Mouse (Mus musculus): ENCODE measurements at regions not wholly inside any gene's neighbourhood (a gene's known extent, or its start where the extent isn't known, plus 50 kb on each side); places are given as distances from the start of the nearest gene placed in this dataset.

DNA sequence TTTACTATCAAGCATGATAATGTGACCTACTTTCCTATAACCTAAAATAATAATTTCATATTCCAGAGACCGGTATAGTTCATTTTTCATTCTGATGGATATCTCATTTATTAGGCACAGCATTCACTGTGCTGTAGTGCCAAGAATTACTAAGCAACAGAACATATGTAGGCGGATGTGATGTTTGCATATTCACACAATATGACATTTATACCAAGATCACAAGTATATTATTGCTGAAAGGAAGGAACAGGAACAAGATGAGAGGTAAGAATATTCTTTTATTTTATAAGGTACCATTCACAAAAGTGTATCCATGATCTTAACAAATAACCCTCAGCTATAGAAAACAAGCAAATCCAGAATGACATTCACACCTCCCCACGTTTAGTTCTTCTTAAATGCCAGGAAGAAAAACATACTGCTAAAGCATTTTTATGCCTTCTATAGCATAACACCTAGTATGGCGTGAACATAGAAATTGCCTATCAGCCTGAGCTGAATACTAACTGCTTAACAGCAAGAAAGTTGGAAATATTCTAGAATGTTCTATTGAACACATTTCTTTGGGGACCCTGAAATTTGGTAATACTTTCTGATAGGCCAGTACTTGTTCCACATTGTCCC is 1062.8 kb upstream of the Acvr2a start:
- in situ Hi-C loops (cut with MboI, MseI), result no loop called here

DNA sequence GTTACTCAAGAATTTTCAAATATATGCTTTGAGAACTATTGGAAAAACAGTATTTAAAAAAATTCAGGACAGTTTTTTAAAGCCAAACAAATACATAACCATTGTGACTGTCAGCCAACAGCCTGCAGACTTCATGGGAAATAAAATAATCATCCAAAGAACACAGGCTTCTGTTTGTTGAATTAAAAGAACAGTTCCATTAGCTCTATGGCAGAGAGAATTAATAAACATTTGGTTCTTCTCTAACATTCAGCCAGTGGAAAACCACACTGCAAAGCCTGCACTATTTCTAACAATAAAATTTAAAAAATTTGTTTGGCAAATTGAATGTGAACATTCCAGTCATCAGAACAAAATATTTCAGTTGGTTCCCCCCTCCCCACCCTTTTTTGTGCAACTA is 1058.2 kb upstream of the Acvr2a start:
- in situ Hi-C loops (cut with MboI, MseI), result no loop called here

- in situ Hi-C loops (cut with MboI, MseI), result no loop called here
Measured at GRCm38 (mm10) chr2:47756248-47756647, 1057.7 kb upstream of the Acvr2a start.

GRCm38 (mm10) chr2:47775766-47776165 is 1038.1 kb upstream of the Acvr2a start:
- in situ Hi-C loops (cut with MboI, MseI), result no loop called here

DNA sequence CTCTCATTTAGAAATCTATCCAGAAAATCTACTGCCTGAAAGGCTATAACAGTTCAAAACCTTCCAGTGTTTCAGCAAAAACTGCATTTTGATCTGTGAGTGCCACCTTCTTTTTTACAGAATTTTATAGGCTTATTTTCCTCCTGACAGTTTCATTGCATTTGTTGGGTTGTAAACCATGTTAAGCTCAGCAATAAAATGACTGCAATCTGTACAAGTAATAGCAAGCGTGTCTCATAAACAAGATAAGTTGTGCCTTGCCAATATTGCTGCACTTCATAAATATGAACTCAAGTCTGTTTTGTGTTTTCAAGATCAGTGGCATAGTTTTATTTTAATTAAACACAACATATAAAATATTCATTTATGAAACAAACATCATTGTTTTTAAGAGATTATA is 1036.9 kb upstream of the Acvr2a start:
- in situ Hi-C loops (cut with MboI, MseI), result no loop called here

DNA sequence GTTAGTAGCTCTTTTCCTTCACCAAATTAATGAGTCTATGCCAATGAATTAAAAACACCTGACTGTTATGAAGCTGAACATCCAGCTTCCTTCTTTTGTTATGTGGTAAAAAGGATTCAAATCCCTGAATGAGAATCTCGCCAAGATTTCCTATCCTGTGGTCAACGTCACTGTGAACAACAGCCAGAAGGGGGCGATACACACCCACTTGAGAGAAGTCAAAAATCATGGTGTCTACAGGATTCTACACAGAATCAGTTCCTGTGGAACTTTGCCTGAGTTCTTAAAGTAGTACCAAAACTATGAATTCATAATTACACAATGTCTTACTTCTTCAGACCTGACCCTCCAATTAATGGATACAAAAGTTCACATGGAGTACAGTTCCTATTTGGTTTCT is 1028.1 kb upstream of the Acvr2a start:
- in situ Hi-C loops (cut with MboI, MseI), result no loop called here

DNA sequence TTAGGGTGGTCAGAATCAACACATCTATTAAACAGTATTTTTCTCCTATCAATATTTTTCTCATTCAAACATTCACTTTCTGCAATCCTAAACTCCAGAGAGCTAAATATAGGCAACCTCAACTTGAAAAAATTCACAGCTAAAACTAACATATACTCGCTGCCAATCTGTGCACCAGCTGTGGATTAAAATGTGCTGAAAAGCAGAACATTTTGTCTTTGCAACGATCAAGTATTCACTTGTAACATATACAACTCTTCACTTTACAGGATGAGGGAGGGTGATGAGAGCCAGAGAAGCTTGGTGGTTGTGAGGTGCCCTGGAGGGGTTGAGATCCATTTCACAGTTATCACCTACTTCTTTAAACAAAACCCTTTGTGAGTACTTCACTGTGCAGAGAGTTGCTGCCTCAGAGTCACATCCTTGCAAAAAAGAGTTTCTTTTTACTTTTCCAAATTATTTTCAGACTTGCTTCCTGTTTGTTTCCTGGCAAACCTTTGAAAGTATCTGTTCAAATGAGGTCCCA is 991.1 kb upstream of the Acvr2a start:
- in situ Hi-C loops (cut with MboI, MseI), result no loop called here

GRCm38 (mm10) chr2:47832493-47832892 is 981.4 kb upstream of the Acvr2a start:
- in situ Hi-C loops (cut with MboI, MseI), result no loop called here

- in situ Hi-C loops (cut with MboI, MseI), result no loop called here
Measured at GRCm38 (mm10) chr2:47833517-47833916, 980.4 kb upstream of the Acvr2a start.

GRCm38 (mm10) chr2:47834055-47834799 is 979.7 kb upstream of the Acvr2a start:
- in situ Hi-C loops (cut with MboI, MseI), result no loop called here

DNA sequence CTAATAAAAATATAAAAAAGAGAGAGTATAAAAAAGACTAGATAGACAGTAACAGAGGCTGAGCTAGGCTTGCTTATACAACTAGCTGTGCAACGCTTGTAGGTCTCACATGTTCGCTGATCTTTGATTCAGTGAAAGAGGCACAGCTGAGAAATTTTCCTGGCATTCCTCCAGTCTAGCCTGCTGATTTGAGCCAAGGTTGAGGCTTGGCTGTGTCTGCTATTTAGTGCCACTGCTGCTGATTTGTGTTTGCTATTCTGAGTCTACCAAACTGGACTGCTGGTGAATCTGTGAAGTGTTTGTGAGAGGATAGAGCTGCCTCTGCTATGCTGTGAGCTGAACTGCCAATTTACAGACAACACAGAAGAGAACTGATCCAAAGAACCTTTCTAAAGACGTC is 956.7 kb upstream of the Acvr2a start:
- in situ Hi-C loops (cut with MboI, MseI), result no loop called here

DNA sequence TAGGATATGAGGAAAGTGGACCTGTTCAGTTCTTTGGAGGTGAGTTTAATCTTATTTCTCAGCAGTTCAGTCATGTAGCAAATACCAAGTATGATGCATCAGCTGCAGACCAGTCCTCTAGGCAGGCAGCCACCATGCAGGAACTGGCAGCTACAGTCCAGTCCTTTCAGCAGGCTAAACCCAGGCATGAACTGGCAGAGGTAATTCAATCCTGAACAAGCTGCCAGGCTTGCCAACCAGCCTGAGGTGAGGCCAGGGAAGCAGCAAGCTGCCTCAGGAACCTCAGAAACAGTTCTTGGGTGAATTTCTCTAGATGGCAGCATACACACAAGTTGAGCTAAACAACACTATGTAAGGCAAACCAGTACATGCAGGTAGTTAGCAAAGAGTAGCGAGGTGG is 951.5 kb upstream of the Acvr2a start:
- in situ Hi-C loops (cut with MboI, MseI), result no loop called here

- in situ Hi-C loops (cut with MboI, MseI), result no loop called here
Measured at GRCm38 (mm10) chr2:47878002-47878401, 935.9 kb upstream of the Acvr2a start.

DNA sequence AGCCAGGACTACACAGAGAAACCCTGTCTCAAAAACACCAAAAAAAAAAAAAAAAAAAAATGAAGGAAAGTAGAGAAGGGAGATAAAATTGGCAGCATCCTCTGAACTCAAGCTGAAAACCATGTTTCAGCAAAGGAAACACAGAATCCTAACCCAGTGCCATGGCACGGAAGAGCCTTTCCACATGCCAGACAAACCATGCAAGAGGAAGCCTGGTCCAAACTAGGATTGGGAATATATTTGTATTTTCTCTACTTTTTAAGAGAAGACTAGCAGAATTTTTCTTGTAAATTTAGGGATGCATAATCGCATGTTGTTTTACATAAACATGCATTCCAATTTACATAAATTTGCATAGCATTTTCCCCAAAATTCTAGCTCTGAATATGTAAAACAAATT is 934.8 kb upstream of the Acvr2a start:
- in situ Hi-C loops (cut with MboI, MseI), result no loop called here

DNA sequence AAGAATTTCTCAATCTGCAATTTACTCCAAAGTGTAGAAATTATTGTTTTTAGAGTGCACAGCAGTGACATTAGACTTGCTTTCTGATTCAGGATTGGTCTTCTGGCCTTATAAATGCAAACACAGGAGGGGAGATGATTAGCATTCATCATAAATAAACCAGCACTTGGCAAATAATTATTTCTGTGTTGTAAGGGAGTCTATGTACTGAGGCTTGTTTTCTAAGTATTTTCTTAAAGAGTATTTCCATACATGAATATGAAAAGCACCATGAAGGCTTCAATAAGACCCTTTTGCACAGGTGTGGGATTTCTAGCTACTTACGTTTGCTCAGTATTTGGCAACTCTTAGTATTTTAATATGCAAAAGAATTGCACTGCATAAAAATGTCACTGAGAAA is 934.1 kb upstream of the Acvr2a start:
- in situ Hi-C loops (cut with MboI, MseI), result no loop called here

DNA sequence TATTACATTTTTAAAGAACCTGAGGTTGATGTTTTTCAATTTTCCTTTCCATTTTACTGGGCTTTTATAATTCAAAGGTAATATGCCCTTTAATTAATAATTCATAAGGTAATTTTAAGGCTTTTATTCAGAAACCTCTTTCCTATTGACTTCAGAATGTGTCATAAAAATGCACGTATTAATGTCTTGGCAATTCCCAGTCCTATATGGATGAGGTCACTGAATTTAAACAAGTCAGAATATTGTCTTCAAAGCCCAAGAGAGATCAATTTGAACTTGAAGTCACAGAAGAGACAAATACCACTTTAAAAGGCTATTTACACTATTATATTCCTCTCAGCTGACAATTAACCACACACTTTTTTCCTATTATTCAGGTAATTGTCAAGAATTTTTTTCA is 925.7 kb upstream of the Acvr2a start:
- in situ Hi-C loops (cut with MboI, MseI), result no loop called here

DNA sequence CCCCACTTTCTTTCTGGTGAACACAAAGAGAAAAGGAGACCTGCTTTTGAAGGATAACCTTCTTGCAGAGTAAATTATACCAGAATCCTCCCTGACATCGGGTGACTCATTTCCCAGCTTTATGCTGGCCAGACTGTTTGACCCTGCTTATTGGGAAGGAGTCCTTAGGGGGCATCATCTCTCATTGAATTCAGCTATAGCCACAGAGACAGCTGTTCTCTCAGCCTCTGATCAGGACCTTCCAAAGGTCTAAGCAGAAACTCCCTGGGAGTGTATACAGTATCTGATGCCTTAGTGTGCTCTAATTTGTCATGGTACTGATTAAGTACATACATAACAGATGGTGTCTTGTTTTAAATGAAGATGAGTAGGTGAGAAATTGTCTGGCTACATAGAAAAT is 922.5 kb upstream of the Acvr2a start:
- in situ Hi-C loops (cut with MboI, MseI), result no loop called here

- in situ Hi-C loops (cut with MboI, MseI), result no loop called here
Measured at GRCm38 (mm10) chr2:47892879-47893278, 921.0 kb upstream of the Acvr2a start.

- in situ Hi-C loops (cut with MboI, MseI), result no loop called here
Measured at GRCm38 (mm10) chr2:47894806-47895205, 919.1 kb upstream of the Acvr2a start.

DNA sequence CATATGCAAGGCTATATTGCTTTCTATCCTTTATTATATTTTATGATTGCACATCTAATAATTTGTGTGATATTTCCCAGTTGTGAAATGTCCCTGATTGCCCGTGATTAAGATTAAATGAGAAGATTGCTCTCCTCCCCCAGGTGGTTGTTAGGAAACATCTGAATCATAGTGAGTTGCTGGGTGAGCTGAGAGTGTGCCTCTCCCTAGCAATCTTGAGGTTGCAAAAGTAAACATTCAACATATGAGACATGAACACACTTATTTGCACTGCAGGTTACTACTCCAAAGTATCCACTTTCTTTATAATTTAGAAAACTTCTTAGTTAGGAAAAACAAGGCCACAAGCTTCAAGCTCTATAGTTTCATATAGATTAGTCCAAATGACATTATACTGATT is 899.6 kb upstream of the Acvr2a start:
- in situ Hi-C loops (cut with MboI, MseI), result no loop called here

GRCm38 (mm10) chr2:47914986-47915485 is 898.9 kb upstream of the Acvr2a start:
- in situ Hi-C loops (cut with MboI, MseI), result no loop called here

GRCm38 (mm10) chr2:47922965-47923364 is 890.9 kb upstream of the Acvr2a start:
- in situ Hi-C loops (cut with MboI, MseI), result no loop called here

DNA sequence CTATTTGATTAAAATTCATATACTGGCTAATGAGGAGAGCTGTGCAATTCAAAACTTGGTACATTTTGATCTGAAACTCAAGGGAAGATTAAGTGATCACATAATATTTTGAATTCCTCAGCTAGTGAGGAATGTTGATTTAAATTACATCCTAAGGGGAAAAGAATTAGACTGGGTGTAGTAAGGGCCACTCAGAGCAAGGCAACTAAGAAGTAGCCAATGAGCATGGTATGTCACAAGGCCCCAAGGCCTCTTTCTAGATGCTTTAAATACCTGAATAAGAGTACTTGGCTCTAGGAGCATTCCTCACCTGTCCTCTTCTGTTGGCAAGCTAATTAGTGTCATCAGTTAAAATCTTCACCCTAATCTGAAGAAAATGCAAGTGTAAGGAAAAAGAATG is 887.3 kb upstream of the Acvr2a start:
- in situ Hi-C loops (cut with MboI, MseI), result no loop called here

Measured in T-helper 1 cell (primary cell).